Mouse (Mus musculus) myocyte (in vitro differentiated cells): ENCODE data around the gene Wdr38. TPM values are rescaled to one million over a fixed set of nuclear protein-coding genes. Genes with fewer than 3 reads are reported as not detected.
A peak's percentile ranks its signal among the peaks of the same experiment; 100 is the strongest.

Source experiments
- H3K27me3 ChIP-seq: one replicate; pipeline ENCODE4 v1.6.1; 2011; ENCODE audit not compliant: control insufficient read depth, insufficient read depth, insufficient read length
- H3K36me3 ChIP-seq: one replicate; pipeline ENCODE4 v1.6.1; 2011; ENCODE audit not compliant: control insufficient read depth, insufficient read depth
- H3K4me2 ChIP-seq: one replicate; pipeline ENCODE4 v1.6.1; 2011; ENCODE audit warnings: low read depth, control low read depth
- H3K4me3 ChIP-seq: one replicate; pipeline ENCODE4 v1.5.1; 2011; ENCODE audit warnings: mild to moderate bottlenecking, control low read depth, moderate library complexity
- H3K79me2 ChIP-seq: one replicate; pipeline ENCODE4 v1.6.1; 2011; ENCODE audit not compliant: control insufficient read depth, insufficient read depth
- H3ac ChIP-seq: one replicate; pipeline ENCODE4 v1.6.1; 2011; ENCODE audit not compliant: control insufficient read depth, insufficient read length
- CEBPB ChIP-seq: IDR thresholded peaks from 2 replicates; pipeline ENCODE4 v1.6.1; 2011; ENCODE audit warnings: mild to moderate bottlenecking, moderate library complexity; ENCODE audit not compliant: poor library complexity, insufficient read depth, severe bottlenecking
- E2F4 ChIP-seq: IDR thresholded peaks from one replicate; pipeline ENCODE4 v1.6.1; 2011; ENCODE audit warnings: mild to moderate bottlenecking, control low read depth, moderate library complexity; ENCODE audit not compliant: insufficient read depth
- MAX ChIP-seq: IDR thresholded peaks from one replicate; pipeline ENCODE4 v1.6.1; 2011; ENCODE audit warnings: low read depth, mild to moderate bottlenecking, control low read depth
- MYOD1 ChIP-seq, 3 experiments: IDR thresholded peaks; one replicate each; pipeline ENCODE4 v1.6.1; 2011; ENCODE audit warnings: control low read depth in 2 of 3, low read depth in 2 of 3, mild to moderate bottlenecking in 2 of 3, moderate library complexity in 1 of 3; ENCODE audit not compliant: insufficient read length in 2 of 3, control insufficient read depth in 1 of 3
- MYOG ChIP-seq, 3 experiments: IDR thresholded peaks; one replicate each; pipeline ENCODE4 v1.6.1; 2011; ENCODE audit warnings: control low read depth in 2 of 3, low read depth in 2 of 3, mild to moderate bottlenecking in 2 of 3; ENCODE audit not compliant: insufficient read length in 2 of 3, control insufficient read depth in 1 of 3, insufficient read depth in 1 of 3
- POLR2A ChIP-seq: IDR thresholded peaks from one replicate; pipeline ENCODE4 v1.6.1; 2011; ENCODE audit warnings: low read depth, mild to moderate bottlenecking, control low read depth, moderate library complexity; ENCODE audit not compliant: insufficient read length
- POLR2AphosphoS2 ChIP-seq: IDR thresholded peaks from one replicate; pipeline ENCODE4 v1.6.1; 2011; ENCODE audit warnings: low read depth, control low read depth; ENCODE audit not compliant: insufficient read length
- REST ChIP-seq: IDR thresholded peaks from one replicate; pipeline ENCODE4 v1.6.1; 2011; ENCODE audit warnings: mild to moderate bottlenecking, control low read depth, moderate library complexity; ENCODE audit not compliant: insufficient read depth, insufficient read length
- SRF ChIP-seq: IDR thresholded peaks from one replicate; pipeline ENCODE4 v1.6.1; 2011; ENCODE audit warnings: low read depth; ENCODE audit not compliant: control insufficient read depth, insufficient read length
- TCF12 ChIP-seq: IDR thresholded peaks from one replicate; pipeline ENCODE4 v1.6.1; 2011; ENCODE audit warnings: mild to moderate bottlenecking, control low read depth; ENCODE audit not compliant: poor library complexity, insufficient read depth, severe bottlenecking
- TCF3 ChIP-seq: IDR thresholded peaks from one replicate; pipeline ENCODE4 v1.6.1; 2011; ENCODE audit warnings: low read depth, control low read depth; ENCODE audit not compliant: insufficient read length
- USF1 ChIP-seq: IDR thresholded peaks from one replicate; pipeline ENCODE4 v1.6.1; 2011; ENCODE audit warnings: low read depth, mild to moderate bottlenecking, control low read depth, moderate library complexity
- polyA plus RNA-seq: library from polyadenylated mRNA; unstranded; fragments of >200 nt; fragmentation: generic; extraction: Trizol; gene quantifications from one replicate; pipeline ENCODE4 v1.2.1, GENCODE M21; 2012; ENCODE audit warnings: missing spikeins

Wdr38 gene
- polyA plus RNA-seq, 1 experiment, result 0.66 TPM

GRCm38 (mm10) chr2:38973701-38974100 is 23.6 kb upstream of the Wdr38 start:
- Histone ChIP-seq H3K4me3 (no peak overlapping the region), H3K36me3 (no peaks in the 10 kb centered on the region), H3K79me2 (no peaks in the 10 kb centered on the region), H3K27me3 (no peaks in the 10 kb centered on the region), H3ac (no peak overlapping the region), H3K4me2 (peak overlapping the region; percentile 52)
- TF ChIP-seq CEBPB (no peak), SRF (no peak)

- TF ChIP-seq E2F4, result no peak
- TF ChIP-seq TCF12, result no peak
- peak in 1 of 3 experiments; percentile 60 for TF ChIP-seq MYOG (IDR thresholded peaks at IDR 0.05; ENCODE audit: control insufficient read depth in 1 of 3, insufficient read depth in 1 of 3, insufficient read length in 2 of 3, low read depth in 2 of 3)
- TF ChIP-seq MYOD1 (IDR thresholded peaks at IDR 0.05; ENCODE audit: control insufficient read depth in 1 of 3, insufficient read length in 2 of 3, low read depth in 2 of 3), result peak in 2 of 3 experiments; percentile 25 to 47
- Histone ChIP-seq H3K4me3 (no peak overlapping the region), H3K4me2 (peak overlapping the region; percentile 52), H3ac (no peak overlapping the region), H3K79me2 (no peaks in the 10 kb centered on the region), H3K36me3 (no peaks in the 10 kb centered on the region), H3K27me3 (no peaks in the 10 kb centered on the region)
These were observed 23.1 kb upstream of the Wdr38 start for GRCm38 (mm10) chr2:38974171-38974570.

GRCm38 (mm10) chr2:38975181-38975580 is 22.1 kb upstream of the Wdr38 start:
- Histone ChIP-seq H3K4me3 (no peak overlapping the region), H3K36me3 (no peaks in the 10 kb centered on the region), H3K27me3 (no peaks in the 10 kb centered on the region), H3K4me2 (no peak overlapping the region), H3K79me2 (no peaks in the 10 kb centered on the region), H3ac (no peak overlapping the region)
- TF ChIP-seq REST (no peak), TCF3 (no peak), MYOG (IDR thresholded peaks at IDR 0.05; ENCODE audit: control insufficient read depth in 1 of 3, insufficient read depth in 1 of 3, insufficient read length in 2 of 3, low read depth in 2 of 3) (no peak), MAX (no peak), TCF12 (no peak), CEBPB (no peak), SRF (no peak), E2F4 (no peak), MYOD1 (IDR thresholded peaks at IDR 0.05; ENCODE audit: control insufficient read depth in 1 of 3, insufficient read length in 2 of 3, low read depth in 2 of 3) (no peak)

- no peak overlapping the region for H3ac ChIP-seq
- H3K79me2 ChIP-seq, result no peaks in the 10 kb centered on the region
- H3K4me3 ChIP-seq, result no peak overlapping the region
- TF ChIP-seq TCF12 (peak; percentile 36), USF1 (no peak), TCF3 (peak; percentile 64), MYOD1 (IDR thresholded peaks at IDR 0.05; ENCODE audit: control insufficient read depth in 1 of 3, insufficient read length in 2 of 3, low read depth in 2 of 3) (peak in 2 of 3 experiments; percentile 73 to 86), E2F4 (no peak), MYOG (IDR thresholded peaks at IDR 0.05; ENCODE audit: control insufficient read depth in 1 of 3, insufficient read depth in 1 of 3, insufficient read length in 2 of 3, low read depth in 2 of 3) (peak in 2 of 3 experiments; percentile 80 to 93), MAX (no peak), POLR2AphosphoS2 (no peak), CEBPB (no peak), POLR2A (no peak), SRF (no peak), REST (no peak)
- H3K4me2 ChIP-seq, result no peak overlapping the region
- H3K27me3 ChIP-seq, result no peaks in the 10 kb centered on the region
- no peaks in the 10 kb centered on the region for H3K36me3 ChIP-seq
These were observed 21.1 kb upstream of the Wdr38 start for GRCm38 (mm10) chr2:38975941-38976805.

GRCm38 (mm10) chr2:38977837-38978236 is 19.4 kb upstream of the Wdr38 start:
- H3ac ChIP-seq, result no peak overlapping the region
- no peaks in the 10 kb centered on the region for H3K79me2 ChIP-seq
- no peak for TF ChIP-seq POLR2A
- TF ChIP-seq REST, result no peak
- TF ChIP-seq MAX, result no peak
- no peaks in the 10 kb centered on the region for H3K36me3 ChIP-seq
- H3K27me3 ChIP-seq, result no peaks in the 10 kb centered on the region
- no peak overlapping the region for H3K4me3 ChIP-seq
- H3K4me2 ChIP-seq, result no peak overlapping the region
